Mouse (Mus musculus): ENCODE measurements around the gene Gm20911.
"Not testable (repeated sequence)": the region's sequence is repeated elsewhere in the genome, so short reads cannot be mapped to it uniquely, and the experiment has no call there.

Gm20911 gene

DNA sequence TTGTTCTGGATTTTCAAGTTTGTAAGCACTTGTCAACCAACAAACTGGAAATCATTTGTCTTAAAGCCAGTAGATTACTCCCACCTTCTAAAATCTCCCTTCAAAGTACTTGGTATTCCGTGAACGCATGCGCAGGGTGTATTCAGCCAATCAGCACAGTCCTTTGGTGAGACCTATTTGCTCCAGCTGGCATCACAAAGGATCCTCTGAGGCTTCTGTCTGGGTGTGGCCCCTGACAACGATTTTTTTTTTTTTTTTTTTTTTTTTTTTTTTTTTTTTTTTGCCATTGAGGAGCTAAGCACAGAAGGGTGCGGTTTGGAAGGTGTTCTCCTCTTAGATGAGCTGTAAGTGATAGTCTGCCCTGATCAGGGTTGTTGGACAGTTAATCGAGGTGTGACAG, at the start of gene Gm20911:
TSS of gene Gm20911 (plus strand) at position 301 of the 400 bp plus-strand sequence.
- DNase-seq (ENCODE audit: low spot score in 2 of 2): not testable (repeated sequence)

All from spleen, postnatal 36 days (tissue).